Mouse (Mus musculus) layer of hippocampus, adult 9-10 months (tissue): ENCODE data around the gene Ccdc141.

Experiments used
- DNase-seq: peaks from one replicate; pipeline ENCODE4 v3.0.0; 2022; ENCODE audit warnings: low spot score

The Ccdc141 gene

DNA sequence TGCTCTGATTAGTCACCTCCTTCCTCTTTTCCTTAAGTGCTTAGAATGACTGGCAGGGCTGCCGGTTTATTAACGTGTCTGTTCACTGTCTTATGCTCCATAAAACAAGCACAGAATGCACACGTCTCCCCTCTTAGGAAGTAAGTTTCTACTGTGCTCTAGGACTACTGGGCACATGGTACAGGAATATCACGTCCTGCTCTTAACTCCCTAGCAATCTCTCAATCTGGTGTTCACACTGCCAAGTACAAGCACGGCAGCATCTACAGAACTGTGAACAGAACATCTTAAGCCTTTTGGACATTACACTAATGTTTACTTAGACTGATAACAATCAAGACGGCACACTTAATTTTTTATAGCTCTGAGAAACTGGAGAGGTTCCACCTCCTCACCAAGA, 52.3 kb downstream of the Ccdc141 start:
- DNase-seq = no peak

DNA sequence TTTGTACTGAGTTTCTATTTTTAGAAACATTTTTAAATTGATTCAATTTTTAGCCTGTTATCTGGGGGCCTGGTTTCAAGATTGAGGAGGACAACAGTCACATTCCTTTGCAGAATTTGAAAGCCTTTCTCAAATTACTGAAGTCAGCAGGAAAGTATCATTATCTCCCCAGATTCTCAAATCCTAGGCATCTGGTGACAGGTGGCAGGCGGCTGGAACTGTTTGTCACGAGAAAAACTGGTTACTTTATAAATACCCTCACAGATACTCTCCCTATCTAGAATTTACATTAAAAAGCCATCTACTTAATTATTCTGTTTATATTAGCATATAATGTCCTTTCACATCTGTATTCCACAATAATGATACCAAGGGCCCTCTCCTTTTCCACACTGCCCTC, 56.1 kb downstream of the Ccdc141 start:
- DNase-seq = no peak

DNA sequence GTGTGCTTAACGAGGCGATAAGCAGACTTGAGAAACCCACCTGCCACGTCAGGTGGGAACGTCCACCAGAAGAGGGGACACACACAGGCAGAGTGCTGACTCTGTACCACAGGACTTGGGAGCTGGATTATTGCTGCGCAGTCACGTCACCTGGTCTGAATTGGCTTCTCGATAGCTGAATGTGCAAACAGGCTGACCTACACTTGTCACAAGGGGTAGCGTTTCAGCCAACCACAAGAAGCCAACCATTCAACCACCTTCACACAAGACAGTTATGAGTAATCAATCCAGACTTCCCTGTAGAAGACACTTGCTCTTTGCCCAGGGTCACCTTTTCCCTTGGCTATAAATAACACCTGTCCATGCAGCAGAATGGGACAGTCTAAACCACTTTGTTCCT, 56.6 kb downstream of the Ccdc141 start:
- no peak for DNase-seq

DNA sequence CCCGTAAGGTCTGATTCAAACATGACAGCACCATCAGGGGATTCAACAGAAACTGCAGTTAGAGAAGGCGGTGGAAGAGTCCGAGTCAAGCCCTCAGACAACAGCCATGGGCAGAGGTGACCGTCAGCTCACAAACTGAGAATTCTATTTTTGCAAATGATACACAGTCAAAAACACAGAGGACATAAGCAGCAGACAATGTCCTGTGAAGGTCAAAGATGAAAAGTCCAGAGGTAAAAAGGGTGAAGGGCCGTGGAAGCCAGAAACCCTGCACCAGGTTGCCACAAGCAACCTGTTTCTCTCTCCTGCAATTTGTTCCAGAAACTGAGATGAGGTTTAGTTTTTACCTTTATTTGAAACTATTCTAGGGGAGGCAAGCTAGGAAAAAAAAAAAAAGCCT, 57.4 kb downstream of the Ccdc141 start:
- DNase-seq = no peak

DNA sequence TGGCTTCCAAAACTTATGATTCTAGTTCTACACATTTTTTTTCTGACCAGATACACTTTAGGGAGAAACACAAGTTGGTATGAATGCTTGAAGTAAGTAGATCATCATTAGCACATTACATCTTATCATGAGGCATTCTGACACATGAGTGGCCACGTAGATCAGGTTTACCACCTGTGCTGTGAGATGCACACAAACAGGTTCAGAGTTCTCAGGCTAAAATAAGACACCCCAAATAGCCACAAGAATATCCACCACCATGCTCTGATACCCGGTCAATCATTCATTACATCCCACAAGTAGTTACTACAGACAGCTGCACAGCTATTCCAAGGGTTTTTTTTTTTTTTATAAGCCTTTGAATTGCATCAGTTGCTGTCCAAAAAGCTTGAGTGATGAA, 59.3 kb downstream of the Ccdc141 start:
- DNase-seq = no peak

DNA sequence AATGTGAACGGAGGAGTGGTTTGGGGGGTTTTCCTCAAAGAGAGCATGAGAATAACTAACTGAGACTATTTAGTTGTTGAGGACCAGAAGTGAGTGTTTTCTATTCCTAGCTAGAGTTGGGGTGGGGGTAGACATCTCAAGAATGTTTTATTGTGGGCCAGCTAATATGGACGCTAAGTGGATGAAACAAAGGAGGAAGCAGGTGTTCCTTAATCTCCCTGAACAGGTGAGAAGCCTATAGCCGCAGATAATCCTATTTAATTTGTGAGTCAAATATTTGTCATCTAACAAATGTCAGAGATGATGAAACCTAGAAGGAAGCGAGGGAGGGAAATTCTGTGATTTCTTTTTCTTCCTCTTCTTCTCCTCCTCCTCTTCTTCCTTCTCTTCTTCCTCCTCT, 60.1 kb downstream of the Ccdc141 start:
- DNase-seq = no peak

DNA sequence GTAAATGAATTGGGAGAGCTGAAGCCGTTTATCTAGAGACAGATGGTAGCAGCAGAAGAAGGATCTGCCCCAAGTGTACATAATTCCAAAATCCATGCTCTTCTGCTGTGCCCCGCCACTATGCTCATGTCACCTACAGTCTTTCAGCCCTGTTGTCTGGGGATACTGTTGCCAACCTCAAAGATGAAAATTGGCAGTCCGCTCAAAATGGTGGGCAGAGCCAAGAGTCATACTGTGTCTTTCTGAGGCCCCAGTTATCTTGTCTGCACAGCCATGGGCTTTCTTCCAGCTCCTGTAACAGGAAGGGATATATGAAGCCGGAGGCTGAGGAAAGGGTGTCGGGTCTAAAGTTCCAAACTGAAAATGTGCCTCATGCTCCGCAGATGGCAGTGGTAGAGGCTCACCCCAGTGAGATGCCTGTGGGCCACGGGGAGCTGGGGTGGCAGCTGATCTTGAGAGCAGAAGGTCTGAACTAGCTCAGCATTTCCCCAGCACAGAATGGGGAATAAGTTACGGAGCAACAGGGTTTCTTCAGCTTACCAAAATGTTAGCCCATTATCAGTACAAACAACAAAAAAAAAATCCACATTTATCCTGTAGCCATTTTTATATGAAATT, 60.8 kb downstream of the Ccdc141 start:
- peak; percentile 15 for DNase-seq

DNA sequence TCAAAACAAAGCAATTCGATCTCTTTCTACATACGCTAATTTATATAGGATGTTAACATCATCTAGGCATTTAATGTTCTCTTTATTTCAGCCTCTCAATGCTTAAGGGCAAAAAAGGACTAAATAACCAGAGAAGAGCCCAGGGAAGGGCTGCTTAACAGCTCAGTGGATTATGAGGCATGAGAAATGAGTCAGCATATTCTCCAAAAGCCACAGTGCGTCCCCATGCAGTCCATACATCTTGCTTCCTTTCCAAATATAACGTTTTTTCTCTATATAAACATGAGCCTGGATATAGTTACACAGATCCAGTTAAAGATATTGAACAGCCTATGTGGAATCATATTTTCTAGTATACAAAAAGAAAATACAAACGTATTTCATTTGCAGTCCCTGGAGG, 61.9 kb downstream of the Ccdc141 start:
- DNase-seq = no peak

DNA sequence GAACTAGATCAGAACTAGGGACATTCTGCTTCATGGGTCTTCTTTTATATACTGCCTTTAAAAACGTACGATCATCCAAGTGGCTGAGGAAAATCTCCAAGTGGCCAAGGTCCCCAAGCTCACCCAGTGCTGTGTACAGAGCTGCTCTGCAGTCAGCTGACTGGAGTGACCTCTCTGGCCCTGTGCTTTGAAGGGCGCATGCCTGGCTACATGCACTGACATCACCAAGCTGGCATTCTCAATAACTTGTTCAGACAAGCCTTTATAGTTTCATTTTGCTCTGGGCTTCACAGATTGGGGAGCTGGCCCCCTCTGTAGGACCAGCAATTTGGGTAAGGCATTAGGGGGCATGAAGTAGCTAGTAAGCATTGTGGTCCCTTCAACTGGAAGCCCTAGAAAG, 64.3 kb downstream of the Ccdc141 start:
- DNase-seq = no peak

DNA sequence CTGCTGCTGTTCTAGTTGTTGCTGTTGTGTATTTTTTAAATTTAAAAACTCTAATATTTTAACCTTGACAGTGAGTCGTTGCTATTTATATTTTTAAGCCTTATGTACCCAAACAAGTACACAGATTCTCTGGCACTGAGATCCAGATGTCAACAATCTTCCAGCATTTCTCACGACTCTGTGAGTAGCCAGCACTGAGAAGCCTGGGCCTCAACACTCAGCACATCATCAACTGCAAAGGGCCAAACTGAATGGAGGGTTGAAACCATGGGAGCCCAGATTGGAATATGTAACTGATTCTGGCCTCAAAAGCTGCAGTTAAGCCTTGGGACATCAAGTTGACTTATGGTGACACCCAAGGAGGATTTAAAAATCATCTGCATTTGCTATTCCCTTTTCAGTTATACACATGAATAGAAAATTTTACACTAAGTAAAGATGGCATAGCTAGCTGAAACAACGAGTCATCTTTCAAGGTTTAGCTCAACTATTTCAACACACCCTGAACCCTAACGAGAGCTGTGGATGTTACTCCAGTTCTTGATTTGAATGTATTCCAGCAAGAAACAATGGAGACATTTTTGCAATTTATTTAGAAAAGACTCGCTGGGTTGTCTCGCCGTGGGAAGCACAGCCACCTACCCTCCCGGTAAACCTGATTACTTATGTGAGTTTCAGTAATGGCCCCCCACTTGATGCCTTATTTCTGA, 65.3 kb downstream of the Ccdc141 start:
- no peak for DNase-seq

DNA sequence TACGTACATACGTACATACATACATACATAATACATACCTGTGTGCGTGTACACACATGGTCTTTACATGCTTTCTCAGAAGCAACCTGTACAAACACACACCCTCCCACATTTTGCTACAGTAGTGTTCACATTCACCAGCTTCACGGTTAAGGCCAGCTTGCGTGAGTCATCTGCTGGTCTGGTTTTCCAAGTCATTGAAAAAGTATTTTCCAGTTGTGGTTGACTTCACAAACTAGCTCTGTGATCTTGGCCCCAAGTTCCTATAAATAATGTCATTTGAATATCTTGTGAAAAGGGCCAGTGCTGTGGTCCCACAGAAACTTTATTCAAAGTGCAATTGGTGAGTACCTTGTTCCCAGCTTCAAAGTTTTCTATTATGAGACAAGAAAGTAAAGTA, 67.9 kb downstream of the Ccdc141 start:
- DNase-seq = no peak

DNA sequence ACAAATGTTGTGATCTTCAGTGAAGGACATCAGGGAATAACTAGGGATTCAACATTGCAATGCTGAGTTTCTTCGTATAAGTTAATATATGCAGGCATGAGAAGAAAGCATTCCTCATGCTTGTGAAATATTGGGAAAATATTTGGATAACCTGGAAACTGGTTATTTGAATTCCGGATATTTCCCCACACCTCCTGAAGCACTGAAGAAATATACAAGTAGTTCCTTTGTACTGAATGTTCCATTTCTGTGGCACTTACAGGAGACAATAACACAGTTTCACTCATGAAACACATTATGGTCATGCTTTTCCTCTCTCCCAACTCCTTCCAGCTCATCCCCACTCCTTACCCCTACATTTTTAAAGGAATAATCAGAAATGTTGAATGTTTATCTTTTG, 70.6 kb downstream of the Ccdc141 start:
- no peak for DNase-seq

DNA sequence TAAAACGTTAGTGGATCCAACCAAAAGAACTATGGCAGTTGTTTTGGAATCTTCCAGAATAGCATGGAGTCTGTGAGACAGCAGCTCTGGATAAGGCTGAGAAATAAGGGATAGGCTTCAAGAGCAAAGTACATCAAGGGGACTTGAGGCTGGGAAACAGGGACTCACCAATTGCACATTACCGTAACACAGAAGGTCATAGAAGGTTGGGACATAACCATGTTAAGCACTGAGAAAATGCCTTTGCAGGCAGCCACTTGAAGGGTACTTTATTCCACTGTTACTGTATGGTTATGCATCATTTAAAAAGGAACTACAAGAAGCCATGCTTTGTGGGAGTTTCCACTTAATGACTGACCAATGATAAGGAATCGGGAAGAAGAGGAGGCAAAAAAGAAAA, 71.7 kb downstream of the Ccdc141 start:
- DNase-seq = no peak

DNA sequence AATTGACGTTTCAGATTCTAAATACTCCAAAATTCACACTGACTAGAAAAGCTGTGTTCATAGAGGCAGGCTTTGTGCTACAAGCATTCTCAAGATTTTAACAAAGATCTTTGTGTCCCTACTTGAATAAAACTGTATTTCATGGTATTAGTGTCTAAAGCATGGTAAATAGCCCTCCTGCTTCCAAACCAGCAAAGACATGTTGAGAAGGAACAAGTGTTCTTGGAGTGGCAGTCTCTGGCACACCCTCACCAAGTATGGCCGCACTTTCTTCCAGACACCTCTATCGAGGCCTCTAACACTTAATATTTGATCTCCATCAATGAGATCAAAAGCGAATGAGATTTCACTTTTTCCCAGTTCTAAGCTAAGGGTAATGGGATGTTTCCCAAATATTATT, 78.7 kb downstream of the Ccdc141 start:
- no peak for DNase-seq

DNA sequence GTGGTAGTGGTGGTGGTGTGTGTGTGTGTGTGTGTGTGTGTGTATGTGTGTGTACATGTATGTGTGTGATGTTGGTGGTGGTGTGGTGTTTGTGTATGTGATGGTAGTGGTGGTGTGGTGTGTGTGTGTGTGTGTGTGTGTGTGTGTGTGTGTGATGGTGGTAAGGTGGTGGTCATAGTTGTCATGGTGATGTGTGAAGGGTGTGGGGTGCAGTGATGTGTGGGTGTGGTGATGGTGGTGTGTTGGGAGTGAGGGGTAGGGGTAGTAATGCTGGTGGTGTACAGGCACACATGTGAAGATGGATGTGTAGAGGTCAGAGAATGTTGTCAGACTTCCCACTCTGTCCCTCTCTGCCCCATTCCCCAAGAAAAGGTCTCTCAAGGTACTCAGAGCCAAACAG, 85.1 kb downstream of the Ccdc141 start:
- no peak for DNase-seq

DNA sequence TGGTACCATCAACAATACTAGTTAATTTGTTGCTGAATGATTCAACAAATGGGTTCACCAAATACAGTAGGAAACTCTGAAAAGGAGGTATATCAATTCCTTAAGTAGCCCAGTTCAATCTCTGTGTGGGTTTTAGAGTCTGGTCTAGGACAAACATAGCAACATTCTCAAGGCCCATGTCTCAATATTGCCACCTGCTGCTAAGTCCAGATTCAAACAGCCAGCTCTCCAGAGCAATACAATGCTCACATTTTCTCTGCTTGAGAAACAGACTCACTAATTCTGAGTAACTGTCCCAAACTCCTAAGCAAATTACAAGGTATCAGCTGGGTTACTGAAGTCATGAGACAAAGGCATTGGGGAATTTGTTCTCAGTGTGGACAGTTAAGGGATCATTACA, 85.8 kb downstream of the Ccdc141 start:
- no peak for DNase-seq

DNA sequence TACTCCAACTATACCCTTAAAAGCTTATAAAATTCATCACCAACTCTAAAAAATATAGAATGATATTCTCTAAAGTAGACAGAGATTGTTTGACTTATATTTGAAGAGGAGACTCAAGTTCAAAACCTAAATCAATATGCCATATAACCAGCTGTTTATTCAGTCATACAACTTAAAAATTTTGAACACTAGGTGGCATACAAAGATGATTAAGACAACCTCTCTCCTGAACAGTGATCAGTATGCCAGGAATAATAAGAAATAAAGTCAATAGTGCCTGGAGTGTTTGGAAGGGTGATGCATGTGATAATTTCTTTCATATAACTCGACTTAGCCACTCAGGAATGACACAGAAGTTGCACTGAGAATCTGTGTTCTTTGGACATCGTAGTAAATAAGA, 89.3 kb downstream of the Ccdc141 start:
- DNase-seq = no peak

DNA sequence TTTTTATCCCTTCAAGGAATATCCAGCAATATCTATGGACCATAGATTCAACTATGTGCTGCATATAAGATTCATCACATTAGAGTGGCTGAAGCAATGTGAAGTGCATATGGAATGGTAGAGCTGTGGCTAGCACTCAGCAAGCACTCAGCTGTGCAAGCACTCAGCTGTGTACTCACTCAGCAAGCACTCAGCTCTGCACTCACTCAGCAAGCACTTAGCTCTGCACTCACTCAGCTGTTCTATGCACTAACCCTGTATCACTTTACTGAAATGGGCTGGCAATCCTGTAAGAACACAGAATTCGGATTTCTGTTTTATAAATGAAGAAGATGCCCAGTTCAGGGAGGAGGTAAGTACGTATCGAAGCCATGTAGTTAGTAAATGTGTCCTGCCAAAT, 89.8 kb downstream of the Ccdc141 start:
- no peak for DNase-seq

DNA sequence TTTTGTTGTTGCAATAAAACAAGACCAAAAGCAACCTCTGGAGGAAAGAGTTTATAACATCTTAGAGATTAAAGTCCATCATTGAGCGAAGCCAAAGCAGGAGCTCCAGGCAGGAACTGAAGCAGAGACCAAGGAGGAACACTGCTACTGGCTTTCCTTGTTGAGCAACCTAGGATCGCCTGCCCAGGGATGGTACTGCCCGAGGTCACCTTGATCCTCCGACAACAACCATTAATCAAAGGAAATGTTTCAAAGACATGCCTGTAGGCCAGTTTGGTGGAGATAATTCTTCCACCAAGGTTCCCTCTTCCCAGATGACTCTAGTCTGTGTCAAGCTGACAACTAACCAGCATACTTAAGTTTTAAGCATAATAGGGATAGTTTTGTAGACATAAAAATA, 91.7 kb downstream of the Ccdc141 start:
- no peak for DNase-seq

DNA sequence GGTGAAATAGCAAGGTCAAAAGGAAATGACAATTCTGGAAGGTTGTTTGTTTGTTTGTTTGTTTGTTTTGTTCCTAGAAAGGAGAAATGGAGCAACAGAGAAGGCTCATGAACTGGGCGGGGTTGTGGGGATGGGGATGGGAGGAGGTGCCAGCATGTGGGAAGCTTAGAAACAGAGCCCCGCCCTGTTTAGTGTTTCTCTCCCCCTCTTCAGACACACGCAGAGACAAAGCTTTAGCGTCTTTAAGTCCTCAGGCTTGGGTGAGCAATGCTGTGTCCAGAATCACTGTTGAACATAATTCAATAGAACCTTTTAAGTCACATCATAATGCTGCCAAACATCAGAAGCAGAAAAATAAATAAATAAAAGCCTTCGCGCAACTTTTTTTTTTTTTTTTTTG, 96.1 kb downstream of the Ccdc141 start:
- DNase-seq = no peak

DNA sequence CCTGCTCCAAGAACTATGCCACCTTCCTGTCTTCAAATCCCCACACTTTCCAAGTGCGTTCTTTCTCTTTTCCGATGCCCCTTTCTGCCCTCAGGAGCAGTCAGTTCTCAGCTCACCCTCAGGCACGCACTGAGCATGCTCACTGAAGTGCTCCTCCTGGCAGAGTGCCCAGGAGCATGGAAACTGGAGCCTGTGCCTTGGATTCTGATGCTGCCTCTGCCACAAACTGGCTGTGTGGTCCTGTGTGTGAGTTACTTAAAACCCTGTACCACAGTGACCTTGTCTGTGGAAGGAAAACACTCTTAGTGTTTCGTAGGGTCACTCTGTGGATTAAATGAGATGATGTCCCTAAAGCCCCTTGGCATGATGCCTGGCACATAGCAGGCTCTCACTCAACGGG, 96.5 kb downstream of the Ccdc141 start:
- DNase-seq = no peak

DNA sequence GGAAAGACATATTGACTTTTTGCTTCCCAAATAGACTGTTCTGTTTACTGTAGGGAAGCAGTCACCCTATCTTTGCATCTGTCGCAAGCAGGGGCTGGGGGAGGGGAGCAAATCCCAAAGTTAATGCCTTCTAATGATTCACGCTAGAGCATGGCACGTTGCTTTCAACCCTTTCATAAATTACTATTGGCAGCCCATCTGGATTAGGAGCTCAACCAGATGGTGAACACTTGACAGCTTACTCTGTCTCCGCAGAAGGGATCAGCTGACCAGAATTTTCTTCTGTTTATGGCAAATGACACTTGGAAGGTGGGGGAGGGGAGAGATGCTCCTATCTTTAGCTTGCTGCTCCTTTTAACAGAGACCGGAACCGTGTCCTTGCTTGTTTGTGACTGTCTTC, 105.1 kb downstream of the Ccdc141 start:
- peak; percentile 61 for DNase-seq

DNA sequence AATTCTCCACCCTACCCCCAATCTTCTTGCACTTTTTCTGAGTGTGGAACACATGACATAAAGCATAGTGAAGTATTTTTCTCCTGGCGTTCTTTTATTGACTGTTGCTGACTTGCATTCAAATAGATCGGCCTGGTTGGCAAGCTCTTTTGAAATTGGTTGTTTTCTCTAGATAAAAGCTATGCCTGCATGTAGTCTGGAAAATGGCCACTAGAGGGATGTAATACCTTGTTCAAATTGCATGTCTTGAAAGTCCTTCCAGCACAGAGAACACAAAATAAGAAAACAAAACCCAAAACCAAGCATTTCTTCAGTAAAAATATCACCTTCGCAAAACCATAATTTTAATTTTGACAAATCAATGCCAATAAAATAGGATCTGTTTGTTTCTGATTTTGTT, 108.6 kb downstream of the Ccdc141 start:
- DNase-seq = peak; percentile 63

DNA sequence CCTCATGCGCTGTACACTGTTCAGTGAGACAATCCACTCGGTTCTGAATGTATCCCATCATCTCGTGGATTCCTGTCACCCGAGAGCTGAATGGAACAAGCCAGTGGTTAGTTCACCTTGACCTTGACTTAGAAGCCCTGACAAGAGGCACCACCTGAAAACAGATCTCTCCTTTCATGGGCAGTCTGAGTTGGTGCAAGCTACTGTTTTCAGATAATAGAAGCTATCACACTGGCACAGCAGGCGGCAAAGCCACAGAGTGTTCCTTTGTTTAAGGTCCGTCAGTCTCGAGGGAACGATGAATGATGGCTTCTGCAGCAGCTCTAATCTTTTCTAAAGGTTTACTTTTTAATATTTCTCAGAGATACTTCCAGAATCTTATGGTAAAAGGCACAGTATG, 110.8 kb downstream of the Ccdc141 start:
- no peak for DNase-seq
